Comparison of ENCODE assay signal across 13 mouse cellular contexts in genomic region chr11:113262062-113262461, GRCm38 (mm10).
DNase-seq lines count a peak whose midpoint lies in the region; ATAC-seq and TF ChIP-seq lines count a peak whose summit lies in the region.
"Had no signal": no experiment of that assay in that cellular context is flagged by ENCODE, and none has a peak within 500 bp of the region (broad histone marks: within the 10 kb centered on the region; RNA-seq: fewer than 3 reads in every experiment).

No protein-coding gene starts in this region.

- H3K36me3 ChIP-seq in midbrain, embryonic 12.5 days = no peaks in the 10 kb centered on the region
- no peaks in the 10 kb centered on the region for H3K36me3 ChIP-seq in midbrain, embryonic 11.5 days (ENCODE audit: control insufficient read depth, insufficient read depth, low read length)
- no peaks in the 10 kb centered on the region for H3K36me3 ChIP-seq in embryonic facial prominence, embryonic 12.5 days
- no peaks in the 10 kb centered on the region for H3K36me3 ChIP-seq in forebrain, embryonic 14.5 days (ENCODE audit: control insufficient read depth, insufficient read depth, low read length)
- H3K36me3 ChIP-seq in limb, embryonic 15.5 days = no peaks in the 10 kb centered on the region
- H3K36me3 ChIP-seq: lung, embryonic 15.5 days had no signal

- 37% methylated on average over 8 of the region's 8 CpGs for WGBS in midbrain, embryonic 12.5 days
- WGBS in midbrain, embryonic 11.5 days = 41% methylated on average over 8 of the region's 8 CpGs
- WGBS in embryonic facial prominence, embryonic 12.5 days = 22% methylated on average over 8 of the region's 8 CpGs
- 8% methylated on average over 8 of the region's 8 CpGs for WGBS in forebrain, embryonic 14.5 days
- WGBS in limb, embryonic 15.5 days = 15% methylated on average over 8 of the region's 8 CpGs

- intact Hi-C loops in left cerebral cortex, postnatal 36 days (cut with DNase I) = no loop called here

- H3K4me2 ChIP-seq in midbrain, embryonic 12.5 days (replicated peaks) = no peak overlapping the region
- no peak overlapping the region for H3K4me2 ChIP-seq in midbrain, embryonic 11.5 days
- H3K4me2 ChIP-seq in embryonic facial prominence, embryonic 12.5 days (replicated peaks) = no peak overlapping the region
- no peak overlapping the region for H3K4me2 ChIP-seq in forebrain, embryonic 14.5 days (ENCODE audit: low read length)
- no peak overlapping the region for H3K4me2 ChIP-seq in limb, embryonic 15.5 days
- H3K4me2 ChIP-seq: lung, embryonic 15.5 days had no signal

- peaks cover 13% of the 10 kb centered on the region; the same call in 1 of the 2 replicates for H3K27me3 ChIP-seq in midbrain, embryonic 12.5 days
- H3K27me3 ChIP-seq in midbrain, embryonic 11.5 days (ENCODE audit: control insufficient read depth, insufficient read depth, low read length) = no peaks in the 10 kb centered on the region
- H3K27me3 ChIP-seq in embryonic facial prominence, embryonic 12.5 days = no peaks in the 10 kb centered on the region
- no peaks in the 10 kb centered on the region for H3K27me3 ChIP-seq in forebrain, embryonic 14.5 days (replicated peaks; ENCODE audit: control insufficient read depth, insufficient read depth, low read length)
- H3K27me3 ChIP-seq in limb, embryonic 15.5 days = no peaks in the 10 kb centered on the region
- H3K27me3 ChIP-seq: lung, embryonic 15.5 days had no signal

- no peak for DNase-seq in midbrain, embryonic 11.5 days (ENCODE audit: low spot score, missing footprints)
- peak; percentile 88 for DNase-seq in forebrain, embryonic 14.5 days (ENCODE audit: low spot score)
- no peak for DNase-seq in layer of hippocampus, adult 2 months (ENCODE audit: low spot score in 2 of 2)
- no peak for DNase-seq in left cerebral cortex, postnatal 36 days (ENCODE audit: low spot score in 2 of 2)
- DNase-seq: cerebellum, adult 9-10 months; heart, adult 2 months; kidney, postnatal 14 days had no signal

- no peak overlapping the region for H3K4me3 ChIP-seq in midbrain, embryonic 12.5 days
- no peak overlapping the region for H3K4me3 ChIP-seq in midbrain, embryonic 11.5 days (ENCODE audit: low read depth, low read length)
- no peak overlapping the region for H3K4me3 ChIP-seq in embryonic facial prominence, embryonic 12.5 days
- no peak overlapping the region for H3K4me3 ChIP-seq in forebrain, embryonic 14.5 days (ENCODE audit: low read depth, low read length)
- H3K4me3 ChIP-seq in limb, embryonic 15.5 days = no peak overlapping the region
- no peak overlapping the region for H3K4me3 ChIP-seq in layer of hippocampus, adult 2 months
- H3K4me3 ChIP-seq: heart, adult 2 months; left cerebral cortex, adult 2 months; lung, embryonic 15.5 days had no signal

- peaks cover 27% of the 10 kb centered on the region for H3K4me1 ChIP-seq in midbrain, embryonic 12.5 days
- H3K4me1 ChIP-seq in midbrain, embryonic 11.5 days (ENCODE audit: control insufficient read depth, insufficient read depth, low read length) = 0 out of 2 replicates have a peak, but pooled peaks cover 2% of the 10 kb centered on the region
- peaks cover 27% of the 10 kb centered on the region for H3K4me1 ChIP-seq in embryonic facial prominence, embryonic 12.5 days
- H3K4me1 ChIP-seq in forebrain, embryonic 14.5 days (ENCODE audit: control insufficient read depth, insufficient read depth, low read length) = peaks cover 16% of the 10 kb centered on the region
- peaks cover 40% of the 10 kb centered on the region for H3K4me1 ChIP-seq in limb, embryonic 15.5 days

- H3K9ac ChIP-seq in midbrain, embryonic 12.5 days (replicated peaks) = no peak overlapping the region
- no peak overlapping the region for H3K9ac ChIP-seq in midbrain, embryonic 11.5 days (ENCODE audit: low read length)
- H3K9ac ChIP-seq in embryonic facial prominence, embryonic 12.5 days = no peak overlapping the region
- H3K9ac ChIP-seq in forebrain, embryonic 14.5 days (ENCODE audit: low read length) = no peak overlapping the region
- H3K9ac ChIP-seq in limb, embryonic 15.5 days = no peak overlapping the region
- H3K9ac ChIP-seq: lung, embryonic 15.5 days had no signal

- ATAC-seq in midbrain, embryonic 12.5 days (ENCODE audit: low FRiP score, low read depth) = peak; percentile 58
- ATAC-seq in midbrain, embryonic 11.5 days (ENCODE audit: low FRiP score) = no peak
- 0 out of 2 replicates have a peak, but pooled peaks have one; percentile 32 for ATAC-seq in embryonic facial prominence, embryonic 12.5 days (ENCODE audit: insufficient number of reproducible peaks, insufficient read depth, low FRiP score, low TSS enrichment)
- ATAC-seq in forebrain, embryonic 14.5 days = peak; percentile 77
- ATAC-seq in limb, embryonic 15.5 days (ENCODE audit: insufficient number of reproducible peaks, low FRiP score, low TSS enrichment, low read depth) = no peak
- ATAC-seq: inflammation-experienced regulatory T-cells, adult 6 months had no signal

- H3K27ac ChIP-seq in midbrain, embryonic 12.5 days (replicated peaks) = no peak overlapping the region
- H3K27ac ChIP-seq in midbrain, embryonic 11.5 days (ENCODE audit: low read depth, low read length) = no peak overlapping the region
- peak overlapping the region; percentile 61 for H3K27ac ChIP-seq in embryonic facial prominence, embryonic 12.5 days
- H3K27ac ChIP-seq in forebrain, embryonic 14.5 days (ENCODE audit: low read depth, low read length) = peak overlapping the region; percentile 45
- H3K27ac ChIP-seq in limb, embryonic 15.5 days = peak overlapping the region; percentile 60; the same call in 1 of the 2 replicates
- no peak overlapping the region for H3K27ac ChIP-seq in layer of hippocampus, adult 2 months
- H3K27ac ChIP-seq: heart, adult 2 months; left cerebral cortex, adult 2 months; lung, embryonic 15.5 days had no signal

- TF ChIP-seq CTCF in layer of hippocampus, adult 2 months (conservative IDR thresholded peaks at IDR 0.05) = no peak

- H3K9me3 ChIP-seq in midbrain, embryonic 12.5 days = no peaks in the 10 kb centered on the region
- H3K9me3 ChIP-seq in midbrain, embryonic 11.5 days (ENCODE audit: control insufficient read depth, low read length) = no peaks in the 10 kb centered on the region
- H3K9me3 ChIP-seq in embryonic facial prominence, embryonic 12.5 days = no peaks in the 10 kb centered on the region
- H3K9me3 ChIP-seq in forebrain, embryonic 14.5 days (replicated peaks; ENCODE audit: control insufficient read depth, low read length) = no peaks in the 10 kb centered on the region
- H3K9me3 ChIP-seq in limb, embryonic 15.5 days = no peaks in the 10 kb centered on the region
- H3K9me3 ChIP-seq: lung, embryonic 15.5 days had no signal

Comparison
In these comparisons a context has a peak if more than half of its experiments do, and no peak if none do; other contexts are left out.
1. ATAC-seq: peak in midbrain, embryonic 12.5 days (single experiment), embryonic facial prominence, embryonic 12.5 days (single experiment) and forebrain, embryonic 14.5 days (single experiment); none in midbrain, embryonic 11.5 days (single experiment) and limb, embryonic 15.5 days (single experiment).
2. H3K27ac ChIP-seq: peak in embryonic facial prominence, embryonic 12.5 days (single experiment), forebrain, embryonic 14.5 days (single experiment) and limb, embryonic 15.5 days (single experiment); none in midbrain, embryonic 12.5 days (single experiment), midbrain, embryonic 11.5 days (single experiment) and layer of hippocampus, adult 2 months (single experiment).